Mouse (Mus musculus): ENCODE data around the gene Zmat1.
"Not testable (repeated sequence)": the region's sequence is repeated elsewhere in the genome, so short reads cannot be mapped to it uniquely, and the experiment has no call there.

The Zmat1 gene

DNA sequence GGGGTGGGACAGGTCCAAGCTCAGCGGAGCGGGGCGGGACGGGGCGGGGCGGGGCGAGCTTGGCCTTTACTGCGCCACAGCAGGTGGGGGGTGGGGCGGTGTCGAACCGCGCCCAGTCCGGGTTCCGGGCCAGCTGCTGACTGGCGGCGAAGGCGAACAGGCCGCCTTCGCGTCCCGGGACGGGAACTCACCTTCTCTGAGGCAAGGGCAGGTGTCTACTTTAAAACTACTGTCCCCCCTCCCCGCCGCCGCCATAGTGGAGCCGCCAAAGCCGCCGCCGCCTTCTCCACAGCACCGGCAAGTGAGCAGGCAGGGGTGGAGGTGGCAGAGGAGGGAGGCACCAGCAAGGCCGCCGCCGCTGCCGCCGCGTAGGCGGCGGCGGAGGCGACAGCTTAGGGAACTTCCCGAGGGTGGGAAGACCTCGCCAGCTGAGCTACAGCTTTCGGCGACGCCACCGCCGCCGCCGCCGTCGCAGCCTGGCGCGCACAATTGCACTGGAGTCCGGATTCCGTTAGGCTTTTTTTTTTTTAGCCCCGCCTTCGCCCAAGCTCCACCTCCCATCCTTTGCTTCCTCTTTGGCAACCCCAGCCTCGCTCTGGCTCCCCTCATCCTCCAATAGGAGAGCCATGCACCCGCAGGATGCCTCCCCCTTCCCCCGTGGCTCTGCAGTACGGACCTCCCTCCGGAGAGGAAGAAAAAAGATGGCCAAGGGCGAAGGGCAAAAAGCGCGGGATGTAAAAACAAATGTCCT is at the start of gene Zmat1:
TSS of gene Zmat1 (minus strand) at position 490 of the 751 bp plus-strand sequence.
- peak; percentile 91 for DNase-seq (ENCODE audit: low spot score)

DNA sequence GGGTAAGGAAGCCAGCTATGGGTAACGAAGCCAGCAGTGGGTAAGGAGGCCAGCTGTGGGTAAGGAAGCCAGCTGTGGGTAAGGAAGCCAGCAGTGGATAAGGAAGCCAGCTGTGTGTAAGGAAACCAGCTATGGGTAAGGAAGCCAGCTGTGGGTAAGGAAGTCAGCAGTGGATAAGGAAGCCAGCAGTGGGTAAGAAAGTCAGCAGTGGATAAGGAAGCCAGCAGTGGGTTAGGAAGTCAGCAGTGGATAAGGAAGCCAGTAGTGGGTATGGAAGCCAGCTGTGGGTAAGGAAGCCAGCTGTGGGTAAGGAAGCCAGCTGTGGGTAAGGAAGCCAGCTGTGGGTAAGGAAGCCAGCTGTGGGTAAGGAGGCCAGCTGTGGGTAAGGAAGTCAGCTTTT is 44.9 kb upstream of the Zmat1 start:
- not testable (repeated sequence) for DNase-seq (ENCODE audit: low spot score)

DNA sequence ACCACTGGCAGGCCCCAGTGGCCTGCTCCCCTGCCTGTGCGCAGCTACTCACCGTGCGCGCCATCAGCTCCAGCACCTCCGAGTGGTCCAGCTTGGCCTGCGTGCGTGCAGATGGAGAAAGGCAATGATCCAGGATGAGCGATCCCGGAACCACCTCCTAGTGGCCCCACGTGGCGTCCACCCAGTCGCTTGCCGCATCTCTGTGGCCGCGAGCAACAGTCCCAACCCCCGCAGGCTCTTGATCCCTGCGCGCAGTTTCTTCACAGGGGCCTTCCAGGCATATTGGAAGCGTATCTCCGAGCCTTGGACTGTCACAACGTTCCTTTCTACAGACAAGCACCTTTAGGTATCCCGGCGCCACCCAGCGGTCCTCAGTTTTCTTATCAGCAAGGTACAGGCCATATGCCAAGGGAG is 27.0 kb upstream of the Zmat1 start:
- no peak for DNase-seq (ENCODE audit: low spot score)

DNA sequence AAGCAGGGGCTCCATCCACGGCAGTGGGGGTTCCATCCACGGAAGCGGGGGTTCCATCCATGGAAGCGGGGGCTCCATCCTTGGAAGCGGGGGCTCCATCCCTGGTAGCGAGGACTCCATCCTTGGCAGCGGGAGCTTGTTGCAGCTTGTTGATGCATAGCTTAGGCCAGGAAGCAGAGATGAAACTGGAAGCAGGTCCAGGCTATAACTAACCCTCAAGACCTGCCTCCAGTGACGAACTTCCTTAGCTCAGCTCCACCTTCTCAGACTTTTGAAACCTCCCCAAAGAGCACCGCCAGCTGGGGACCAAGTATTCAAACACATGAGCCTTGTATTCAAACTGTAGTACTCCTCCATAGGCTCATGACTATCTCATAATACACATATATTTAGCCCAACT is 16.1 kb upstream of the Zmat1 start:
- no peak for DNase-seq (ENCODE audit: low spot score)

DNA sequence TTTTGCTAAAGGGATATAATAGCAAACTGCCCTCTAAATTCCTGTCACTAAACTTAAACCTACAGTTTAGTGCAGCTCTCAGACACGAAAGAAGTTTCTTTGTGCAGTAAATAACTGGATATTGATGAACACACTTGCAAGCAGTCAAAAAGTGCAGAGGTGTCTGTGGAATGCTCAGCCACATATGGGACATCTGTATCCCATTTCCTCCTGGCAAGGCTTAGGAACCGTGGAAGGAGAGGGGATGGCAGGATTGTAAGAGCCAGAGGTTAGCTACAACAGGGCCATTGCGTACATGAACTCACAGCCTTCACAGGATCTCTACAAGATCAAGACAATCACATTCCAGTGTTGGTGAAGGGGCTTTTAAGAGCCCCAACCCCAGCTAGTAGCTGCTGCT is 2.4 kb upstream of the Zmat1 start:
- no peak for DNase-seq (ENCODE audit: low spot score)

DNA sequence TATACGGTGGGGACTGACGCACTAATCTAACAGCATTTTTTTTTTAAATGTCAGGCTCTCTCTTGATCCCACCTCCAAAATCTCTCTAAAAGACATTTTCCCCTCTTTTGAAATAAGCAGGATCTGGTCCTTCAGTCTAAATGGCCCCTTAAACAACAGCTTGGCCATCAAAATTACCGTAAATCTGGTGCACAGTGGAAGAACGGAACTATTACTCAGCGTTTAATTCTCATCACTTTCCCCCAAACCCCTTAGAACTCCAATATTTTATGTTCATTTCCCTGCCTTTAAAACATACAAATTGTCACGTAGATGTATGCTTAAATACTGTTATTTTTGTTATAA is 434 bp upstream of the Zmat1 start:
- no peak for DNase-seq (ENCODE audit: low spot score)

DNA sequence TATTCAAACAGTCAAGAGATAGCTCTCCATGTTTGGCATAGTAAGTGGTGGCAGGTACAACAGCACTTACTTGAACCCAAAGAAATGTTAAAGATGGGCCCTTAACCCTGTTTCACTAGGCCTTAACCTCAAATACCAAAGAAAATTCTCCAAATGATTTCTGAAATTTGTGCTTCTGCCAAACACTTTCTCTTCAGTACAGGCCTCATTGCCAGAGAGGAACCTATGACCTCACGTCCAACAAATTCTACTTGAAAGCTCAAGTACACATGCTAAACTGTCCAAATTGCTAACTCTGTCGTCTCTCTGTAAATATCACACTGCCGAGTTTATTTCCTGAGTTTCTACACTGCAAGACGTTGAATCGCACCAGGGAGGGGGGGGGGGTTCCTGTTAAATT is 988 bp downstream of the Zmat1 start:
- DNase-seq (ENCODE audit: low spot score), result no peak

DNA sequence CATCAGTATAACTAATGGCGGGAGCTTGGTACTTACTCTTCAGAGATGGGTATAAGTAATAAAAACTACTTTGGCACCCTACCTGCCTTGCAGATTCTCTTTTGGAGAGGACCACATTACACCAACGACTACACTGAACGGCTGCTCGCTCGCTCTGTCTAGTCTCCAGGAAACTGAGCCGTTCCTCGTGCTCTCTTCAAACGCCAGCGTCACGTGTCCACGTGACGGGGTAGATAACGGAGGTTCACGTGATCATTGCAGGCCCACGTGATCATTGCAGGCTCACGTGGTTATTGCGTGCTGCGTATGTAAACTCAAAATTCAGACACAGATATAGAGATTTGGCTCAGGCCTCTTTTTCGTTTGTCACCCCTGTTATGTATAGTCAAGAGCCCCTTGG is 44.5 kb downstream of the Zmat1 start, which contains the start of gene Nxf2:
TSS of gene Nxf2 (minus strand) at position 209 of the 400 bp plus-strand sequence.
- peak; percentile 57 for DNase-seq (ENCODE audit: low spot score)

DNA sequence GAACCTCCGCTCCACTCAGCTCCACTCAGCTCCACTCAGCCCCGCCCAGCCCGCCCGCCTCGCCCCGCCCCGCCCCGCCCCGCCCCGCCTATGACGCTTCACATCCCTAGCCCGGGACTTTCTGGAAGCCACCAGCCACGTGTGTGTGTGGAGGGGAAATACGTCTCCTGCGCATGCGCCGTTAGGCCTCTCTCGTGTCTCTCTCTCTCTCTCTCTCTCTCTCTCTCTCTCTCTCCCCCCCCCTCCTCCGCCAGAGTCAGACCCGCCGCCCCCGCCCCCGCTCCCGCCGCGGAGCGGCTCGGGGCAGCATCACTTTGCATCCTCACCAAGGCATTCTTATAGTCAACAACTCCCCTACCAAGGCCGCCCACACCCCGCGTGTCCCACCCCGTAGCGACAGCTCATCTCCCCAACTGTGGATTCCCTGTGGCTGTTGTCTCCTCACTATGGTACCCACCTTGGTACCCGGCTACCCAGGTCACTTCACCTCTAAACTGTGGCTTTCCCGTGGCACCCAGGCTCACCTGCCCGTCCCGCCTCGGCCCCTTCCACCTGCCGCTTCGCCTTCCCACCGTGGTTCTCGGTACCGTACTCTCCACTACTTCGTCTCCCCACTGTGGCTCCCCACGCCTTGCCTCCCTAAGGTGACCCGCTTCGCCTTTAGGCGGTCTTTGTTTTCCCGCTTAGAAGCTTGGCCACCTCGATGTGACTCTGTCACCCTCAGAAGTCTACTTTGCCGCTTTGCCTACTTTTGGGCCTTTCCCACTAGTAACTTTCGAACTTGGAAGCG is 45.5 kb downstream of the Zmat1 start:
- DNase-seq (ENCODE audit: low spot score), result peak; percentile 82

DNA sequence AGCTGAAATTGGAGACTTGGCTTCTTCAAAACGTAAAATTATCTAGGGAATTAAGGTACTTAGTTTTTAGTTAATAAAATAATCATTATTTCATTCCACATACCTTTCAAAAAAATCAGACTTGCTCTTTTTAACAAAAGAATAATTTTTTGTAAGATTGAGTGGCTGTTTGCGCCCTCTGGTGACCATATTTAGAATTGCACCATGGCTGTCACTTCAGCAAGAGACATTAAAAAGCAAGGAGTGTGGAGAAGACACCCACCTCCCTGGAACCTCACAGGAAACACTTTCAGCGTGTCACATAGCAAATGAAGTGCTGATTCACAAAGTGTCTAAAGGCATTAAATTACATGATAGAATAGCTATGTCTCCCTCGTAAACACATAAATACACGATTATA is 78.6 kb downstream of the Zmat1 start:
- DNase-seq (ENCODE audit: low spot score), result no peak

DNA sequence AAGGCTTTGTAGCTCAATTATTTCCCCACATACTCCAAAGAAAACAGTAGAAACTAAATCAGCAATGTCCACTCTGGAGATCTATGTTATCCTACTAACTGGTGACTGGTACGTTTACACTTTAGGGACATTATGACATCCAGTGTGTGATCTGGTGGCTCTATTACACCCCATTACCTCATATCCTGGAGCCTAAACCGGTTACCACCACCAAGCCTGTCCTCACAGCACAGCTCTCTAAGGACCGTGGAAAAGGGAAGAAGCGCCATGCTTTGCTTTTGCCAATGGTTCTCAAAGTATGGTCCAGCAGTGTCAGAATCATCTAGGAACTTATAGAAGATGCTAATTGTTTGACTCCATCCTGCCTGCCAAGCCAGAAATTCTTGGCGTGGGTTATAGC is 79.1 kb downstream of the Zmat1 start:
- DNase-seq (ENCODE audit: low spot score), result no peak

DNA sequence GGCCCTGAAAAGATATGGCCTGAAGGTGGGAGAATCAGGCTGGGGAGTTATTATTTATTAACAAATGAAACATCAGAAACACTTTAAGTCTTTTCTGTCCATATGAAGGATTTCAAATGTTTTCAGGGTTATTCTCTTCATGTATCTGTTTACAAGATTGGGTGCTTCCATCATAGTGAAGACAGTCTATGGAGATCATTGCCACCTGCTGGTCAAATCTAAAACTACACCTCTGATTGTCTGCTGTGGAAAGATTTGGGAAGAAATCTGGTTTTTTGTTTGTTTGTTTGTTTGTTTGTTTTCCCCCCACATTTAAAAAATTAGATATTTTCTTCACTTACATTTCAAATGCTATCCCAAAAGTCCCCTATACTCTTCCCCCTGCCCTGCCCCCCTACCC is 84.0 kb downstream of the Zmat1 start:
- no peak for DNase-seq (ENCODE audit: low spot score)

DNA sequence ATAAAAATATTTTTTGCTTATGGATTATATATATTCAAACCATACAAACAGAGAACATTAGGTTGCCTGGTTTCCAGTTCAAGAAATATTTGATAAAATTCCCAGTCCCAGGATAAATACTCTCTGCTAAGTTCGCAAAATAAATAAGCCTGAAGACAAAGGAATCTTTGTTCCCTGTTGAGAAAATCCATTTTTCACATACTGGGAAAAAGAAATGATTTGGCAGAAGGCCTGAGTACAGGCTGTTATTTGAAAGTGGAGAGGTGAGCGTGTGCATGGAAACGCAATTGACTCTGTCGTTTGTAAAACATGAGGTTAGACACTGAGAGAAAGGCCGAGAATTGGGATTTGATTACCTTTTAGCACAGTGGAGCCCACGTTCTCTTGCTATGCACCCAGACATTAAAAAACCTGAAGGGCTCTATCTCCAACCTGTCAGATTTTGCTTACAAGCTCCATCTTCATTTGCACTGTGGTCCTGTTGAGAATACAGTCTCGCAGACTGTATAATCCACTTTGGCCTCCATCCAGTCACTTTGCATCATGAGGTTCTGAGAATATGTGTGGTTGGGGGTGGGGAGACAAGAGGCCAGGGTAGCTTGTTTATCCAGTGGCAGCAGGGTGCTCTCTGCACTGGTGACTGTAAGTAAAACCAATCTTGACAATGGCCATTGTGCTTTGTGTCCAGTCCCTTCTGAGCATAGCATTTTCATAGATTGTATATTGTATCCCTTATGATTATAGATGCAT is 85.2 kb downstream of the Zmat1 start:
- DNase-seq (ENCODE audit: low spot score), result peak; percentile 4

Data from testis, postnatal 14 days (tissue).